Mouse (Mus musculus): ENCODE measurements at regions not wholly inside any gene's neighbourhood (a gene's known extent, or its start where the extent isn't known, plus 50 kb on each side); places are given as distances from the start of the nearest gene placed in this dataset.

DNA sequence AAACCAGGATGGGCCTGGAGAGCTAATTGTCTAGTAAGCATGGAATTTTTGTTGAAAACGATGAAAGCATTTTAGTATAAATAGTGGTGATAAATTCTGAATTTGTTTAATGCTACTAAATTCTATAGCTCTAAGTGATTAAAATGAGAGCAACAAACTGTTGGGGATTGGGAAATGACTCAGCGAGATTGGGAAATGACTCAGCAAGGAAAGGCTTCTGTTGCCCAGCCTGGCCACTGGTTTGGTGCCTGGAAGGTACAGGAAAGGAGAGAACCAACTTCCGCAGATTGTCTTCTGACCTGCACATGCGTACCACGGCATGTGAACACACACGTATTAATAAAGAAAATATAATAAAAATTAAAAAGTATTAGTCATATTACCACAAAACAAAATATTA, 73.3 kb upstream of the 1700012A03Rik start:
- no peak for TF ChIP-seq POLR2A (IDR thresholded peaks at IDR 0.05; ENCODE audit: insufficient read length, low read depth)
- TF ChIP-seq MYOD1 (IDR thresholded peaks at IDR 0.05; ENCODE audit: control insufficient read depth in 1 of 3, insufficient read length in 2 of 3, low read depth in 2 of 3): no peak
- no peak for TF ChIP-seq MYOG (IDR thresholded peaks at IDR 0.05; ENCODE audit: control insufficient read depth in 1 of 3, insufficient read depth in 1 of 3, insufficient read length in 2 of 3, low read depth in 2 of 3)
- no peak for TF ChIP-seq E2F4 (IDR thresholded peaks at IDR 0.05; ENCODE audit: insufficient read depth)
- TF ChIP-seq USF1 (IDR thresholded peaks at IDR 0.05; ENCODE audit: low read depth): no peak
- no peak for TF ChIP-seq POLR2AphosphoS2 (IDR thresholded peaks at IDR 0.05; ENCODE audit: insufficient read length, low read depth)
- TF ChIP-seq TCF12 (IDR thresholded peaks at IDR 0.05; ENCODE audit: insufficient read depth, poor library complexity, severe bottlenecking): no peak
- no peak for TF ChIP-seq MAX (IDR thresholded peaks at IDR 0.05; ENCODE audit: low read depth)
- TF ChIP-seq SRF (IDR thresholded peaks at IDR 0.05; ENCODE audit: control insufficient read depth, insufficient read length, low read depth): no peak
- TF ChIP-seq CEBPB (IDR thresholded peaks at IDR 0.05; ENCODE audit: insufficient read depth, poor library complexity, severe bottlenecking): no peak
- no peak for TF ChIP-seq TCF3 (IDR thresholded peaks at IDR 0.05; ENCODE audit: insufficient read length, low read depth)
- no peak for TF ChIP-seq REST (IDR thresholded peaks at IDR 0.05; ENCODE audit: insufficient read depth, insufficient read length)

All from myocyte (in vitro differentiated cells).